Mouse (Mus musculus) midbrain, postnatal 0 days (tissue): Measurements from ENCODE around the gene Tspear. TPM values are rescaled to one million over a fixed set of nuclear protein-coding genes. Genes with fewer than 3 reads are reported as not detected.
"Not testable (repeated sequence)": the region's sequence is repeated elsewhere in the genome, so short reads cannot be mapped to it uniquely, and the experiment has no call there.

ENCODE experiments used
- ATAC-seq: fragments of 200-750 bp; cut with Nextera tagmentation; 2 replicates; pipeline ENCODE4 v1.8.0; 2017; ENCODE audit warnings: moderate number of reproducible peaks, mild to moderate bottlenecking, moderate TSS enrichment, moderate library complexity; ENCODE audit not compliant: low FRiP score
- DNase-seq: peaks from one replicate; pipeline ENCODE4 v3.0.0-alpha.2; 2015; ENCODE audit warnings: low spot score
- H3K27ac ChIP-seq: fragments of 300-500 bp; sonication (generic); 2 replicates; pipeline ENCODE4 v1.5.1; 2014; ENCODE audit warnings: low read depth, mild to moderate bottlenecking, low read length, mixed read lengths
- H3K27me3 ChIP-seq: fragments of 300-500 bp; sonication (generic); 2 replicates; pipeline ENCODE4 v1.6.1; 2014; ENCODE audit warnings: low read length, control low read depth, mixed read lengths; ENCODE audit not compliant: insufficient read depth
- H3K36me3 ChIP-seq: fragments of 300-500 bp; sonication (generic); 2 replicates; pipeline ENCODE4 v1.6.1; 2014; ENCODE audit warnings: low read length, control low read depth, mixed read lengths; ENCODE audit not compliant: insufficient read depth
- H3K4me1 ChIP-seq: fragments of 300-500 bp; sonication (generic); 2 replicates; pipeline ENCODE4 v1.6.1; 2014; ENCODE audit warnings: mild to moderate bottlenecking, control low read depth, antibody characterized with exemption, low read length, mixed read lengths; ENCODE audit not compliant: insufficient read depth
- H3K4me2 ChIP-seq: fragments of 300-500 bp; sonication (generic); 2 replicates; pipeline ENCODE4 v1.6.1; 2014; ENCODE audit warnings: low read depth, mild to moderate bottlenecking, low read length, mixed read lengths; ENCODE audit not compliant: poor library complexity, severe bottlenecking
- H3K4me3 ChIP-seq: fragments of 300-500 bp; sonication (generic); 2 replicates; pipeline ENCODE4 v1.5.1; 2014; ENCODE audit warnings: low read depth, mild to moderate bottlenecking, low read length, moderate library complexity
- H3K9ac ChIP-seq: fragments of 300-500 bp; sonication (generic); replicated peaks from 2 replicates; pipeline ENCODE4 v1.6.1; 2014; ENCODE audit warnings: mild to moderate bottlenecking, low read length, moderate library complexity, mixed read lengths; ENCODE audit not compliant: poor library complexity, severe bottlenecking
- H3K9me3 ChIP-seq: fragments of 300-500 bp; sonication (generic); 2 replicates; pipeline ENCODE4 v1.6.1; 2016; ENCODE audit warnings: low read length, control low read depth
- CTCF ChIP-seq: IDR thresholded peaks from 2 replicates; pipeline ENCODE4 v1.5.1; 2016; ENCODE audit warnings: antibody characterized with exemption, mild to moderate bottlenecking
- WGBS: fragments of 180-500 bp; shearing (Covaris S2); extraction: QIAGEN DNeasy Blood & Tissue Kit; methylation state at CpG from one replicate; pipeline ENCODE4 v1.1.7; 2014; 5-methylcytosine and 5-hydroxymethylcytosine counted together
- polyA plus RNA-seq: library from polyadenylated mRNA; unstranded; fragments of >200 nt; fragmentation: Nextera tagmentation; extraction: Ambion mirVana; gene quantifications from 2 replicates; pipeline ENCODE4 v1.2.1, GENCODE M21; 2015
- total RNA-seq: library from RNA; depleted of rRNA; stranded (reverse); fragments of >200 nt; gene quantifications from 2 replicates; pipeline ENCODE4 v1.2.3, GENCODE M21; 2014

The Tspear gene
- total and polyA plus RNA-seq, 2 experiments from 2014 or later: 0.63 to 1.5 TPM

DNA sequence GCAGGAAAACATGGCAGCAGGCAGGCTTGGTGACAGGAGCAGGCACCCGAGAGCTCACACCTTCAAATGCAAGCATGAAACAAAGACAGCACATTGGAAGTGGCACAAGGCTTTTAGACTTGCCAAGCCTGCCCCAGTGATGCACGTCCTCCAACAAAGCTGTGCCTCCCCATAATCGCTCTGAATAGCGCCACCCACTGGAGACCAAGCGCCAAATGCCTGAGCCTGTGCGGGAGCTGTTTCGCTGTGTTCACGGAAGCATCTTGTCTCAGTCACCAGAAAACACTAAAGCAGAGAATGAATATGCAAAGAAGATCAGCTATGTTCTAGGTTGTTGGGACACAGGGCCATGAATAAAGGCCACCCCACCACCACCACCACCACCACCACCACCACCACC lies 38.5 kb downstream of the Tspear start:
- DNase-seq (no peak), ATAC-seq (no peak)
- no peaks in the 10 kb centered on the region for H3K4me1 ChIP-seq
- no peak overlapping the region for H3K4me2 ChIP-seq
- H3K4me3 ChIP-seq: no peak overlapping the region
- H3K9me3 ChIP-seq: no peaks in the 10 kb centered on the region
- H3K27ac ChIP-seq: no peak overlapping the region
- WGBS: 73% methylated on average over 8 of the region's 8 CpGs
- no peak for TF ChIP-seq CTCF
- H3K36me3 ChIP-seq: no peaks in the 10 kb centered on the region
- H3K27me3 ChIP-seq: no peaks in the 10 kb centered on the region
- no peak overlapping the region for H3K9ac ChIP-seq

DNA sequence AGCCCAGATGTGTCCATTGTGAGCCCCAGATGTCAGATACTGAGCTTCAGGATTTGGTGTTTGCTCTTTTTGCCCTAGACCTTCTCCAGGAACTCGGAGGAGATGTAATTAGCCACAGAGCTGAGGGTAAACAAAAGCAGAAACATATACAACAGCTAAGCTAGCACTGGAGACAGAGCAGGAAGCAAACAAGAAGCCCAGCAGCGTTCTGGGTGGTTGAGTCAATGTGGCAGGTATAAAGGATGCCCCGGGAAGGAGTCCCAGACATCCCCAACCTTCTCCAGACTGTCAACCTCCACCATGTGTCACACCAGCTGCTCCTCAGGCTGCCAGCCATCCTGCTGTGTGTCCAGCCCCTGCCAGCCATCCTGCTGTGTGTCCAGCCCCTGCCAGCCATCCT lies 39.8 kb downstream of the Tspear start, which contains the start of gene Gm10100:
Gene Gm10100 (plus strand): TSS at position 301 of the 400 bp plus-strand sequence.
- TF ChIP-seq CTCF: no peak
- WGBS: 37% methylated on average over 3 of the region's 3 CpGs
- DNase-seq: no peak

DNA sequence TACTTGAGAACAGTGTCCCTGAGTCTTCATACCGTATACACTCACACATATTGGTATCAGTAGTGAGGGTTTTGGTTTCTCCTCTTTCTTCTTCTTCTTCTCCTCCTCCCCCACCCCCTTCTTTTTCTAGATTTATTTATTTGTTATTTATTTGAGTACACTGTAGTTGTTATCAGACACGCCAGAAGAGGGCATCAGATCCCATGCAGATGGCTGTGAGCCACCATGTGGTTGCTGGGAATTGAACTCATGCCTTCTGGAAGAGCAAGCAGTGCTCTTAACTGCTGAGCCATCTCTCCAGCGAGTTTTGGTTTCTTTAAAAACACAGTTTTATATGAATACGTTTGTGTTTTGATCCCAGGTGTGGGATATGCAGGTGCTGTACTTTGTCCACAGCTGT lies 41.9 kb downstream of the Tspear start:
- no peak overlapping the region for H3K9ac ChIP-seq
- H3K27me3 ChIP-seq: no peaks in the 10 kb centered on the region
- H3K9me3 ChIP-seq: no peaks in the 10 kb centered on the region
- no peak for DNase-seq
- no peak for ATAC-seq
- H3K4me1 ChIP-seq: no peaks in the 10 kb centered on the region
- no peak overlapping the region for H3K4me2 ChIP-seq
- no peaks in the 10 kb centered on the region for H3K36me3 ChIP-seq
- peak; percentile 41 for TF ChIP-seq CTCF
- H3K4me3 ChIP-seq: no peak overlapping the region
- WGBS: 71% methylated on average over 4 of the region's 4 CpGs
- H3K27ac ChIP-seq: no peak overlapping the region

More for the DNA sequence above, 39.8 kb downstream of the Tspear start, which contains the start of gene Gm10100:
- Histone ChIP-seq H3K4me1 (no peaks in the 10 kb centered on the region), H3K9me3 (no peaks in the 10 kb centered on the region), H3K36me3 (no peaks in the 10 kb centered on the region), H3K4me3 (no peak within 1 kb of the TSS), H3K27me3 (no peaks in the 10 kb centered on the region), H3K27ac (no peak within 1 kb of the TSS), H3K9ac (no peak within 1 kb of the TSS), H3K4me2 (no peak within 1 kb of the TSS)
- no peak for ATAC-seq

DNA sequence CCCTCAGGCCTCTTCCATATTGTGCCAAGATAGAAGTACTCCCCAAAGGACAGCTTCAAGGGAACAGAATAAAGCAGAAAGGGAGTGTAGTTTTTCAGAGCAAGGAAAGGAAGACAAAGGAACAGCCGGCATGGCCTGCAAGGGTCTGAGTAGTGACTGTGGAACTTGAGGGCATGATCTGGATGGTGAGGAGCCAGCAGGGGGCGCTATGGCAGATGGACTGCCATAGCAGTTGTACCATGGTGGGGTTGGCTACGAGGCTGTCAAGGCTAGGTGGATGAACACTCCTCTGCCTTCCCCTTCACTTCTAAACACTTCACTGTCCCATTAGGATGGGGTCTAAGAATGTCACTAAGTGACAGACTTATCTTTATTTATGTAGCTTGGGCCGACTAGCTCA lies 42.9 kb downstream of the Tspear start:
- 57% methylated on average over 4 of the region's 4 CpGs for WGBS
- no peaks in the 10 kb centered on the region for H3K36me3 ChIP-seq
- DNase-seq: no peak

DNA sequence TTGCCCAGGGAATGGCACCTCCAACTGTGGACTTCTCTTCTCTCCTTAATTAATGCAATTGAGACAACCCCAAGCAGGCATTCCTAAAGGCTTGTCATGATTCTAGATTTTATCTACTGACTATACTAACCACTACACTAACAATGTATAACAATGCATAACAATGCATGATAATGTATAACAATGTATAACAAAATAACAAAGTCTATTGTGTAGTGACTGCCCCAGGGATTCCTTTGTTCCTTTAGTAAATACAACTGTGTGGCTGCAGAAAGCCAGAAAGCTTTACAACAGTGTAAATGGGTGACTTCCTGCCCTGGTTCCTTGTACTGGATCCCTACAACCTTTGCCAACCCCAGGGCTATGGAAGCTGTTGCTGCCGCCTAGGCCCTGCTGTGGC lies 49.6 kb downstream of the Tspear start:
- TF ChIP-seq CTCF: no peak
- ATAC-seq (no peak), DNase-seq (no peak)
- Histone ChIP-seq H3K27me3 (no peaks in the 10 kb centered on the region), H3K36me3 (no peaks in the 10 kb centered on the region), H3K4me1 (no peaks in the 10 kb centered on the region), H3K9ac (no peak overlapping the region), H3K9me3 (no peaks in the 10 kb centered on the region), H3K27ac (no peak overlapping the region), H3K4me3 (no peak overlapping the region), H3K4me2 (no peak overlapping the region)
- 93% methylated on average over 1 of the region's 1 CpGs for WGBS

More for the DNA sequence above, 42.9 kb downstream of the Tspear start:
- Histone ChIP-seq H3K4me2 (no peak overlapping the region), H3K4me1 (no peaks in the 10 kb centered on the region), H3K9me3 (no peaks in the 10 kb centered on the region), H3K27ac (no peak overlapping the region), H3K27me3 (no peaks in the 10 kb centered on the region), H3K4me3 (no peak overlapping the region), H3K9ac (no peak overlapping the region)
- ATAC-seq: no peak
- TF ChIP-seq CTCF: peak; percentile 46

DNA sequence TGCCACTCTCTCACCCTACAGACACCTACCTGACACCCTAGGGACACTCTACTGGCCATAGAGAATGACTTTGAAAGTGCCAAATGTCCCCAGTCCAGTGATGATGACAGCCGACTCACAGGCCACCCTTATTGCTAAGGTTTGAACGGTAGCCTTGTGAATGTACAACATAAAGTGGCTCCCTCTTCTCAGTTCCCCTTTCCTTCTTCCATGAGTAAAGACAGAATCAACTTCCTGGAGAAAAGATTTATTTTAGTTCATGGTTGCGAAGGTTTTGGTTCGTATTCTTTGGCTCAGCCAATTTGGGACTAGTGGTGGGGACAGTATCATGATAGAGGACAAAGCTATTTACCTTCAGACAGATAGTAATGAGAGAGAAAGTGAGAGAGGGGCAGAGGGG lies 52.6 kb downstream of the Tspear start:
- H3K4me1 ChIP-seq: no peaks in the 10 kb centered on the region
- DNase-seq (no peak), ATAC-seq (no peak)
- H3K9ac ChIP-seq: no peak overlapping the region
- WGBS: 93% methylated on average over 4 of the region's 4 CpGs
- no peak overlapping the region for H3K27ac ChIP-seq
- H3K27me3 ChIP-seq: no peaks in the 10 kb centered on the region
- no peaks in the 10 kb centered on the region for H3K36me3 ChIP-seq
- no peak overlapping the region for H3K4me3 ChIP-seq
- H3K9me3 ChIP-seq: no peaks in the 10 kb centered on the region
- H3K4me2 ChIP-seq: no peak overlapping the region
- no peak for TF ChIP-seq CTCF

DNA sequence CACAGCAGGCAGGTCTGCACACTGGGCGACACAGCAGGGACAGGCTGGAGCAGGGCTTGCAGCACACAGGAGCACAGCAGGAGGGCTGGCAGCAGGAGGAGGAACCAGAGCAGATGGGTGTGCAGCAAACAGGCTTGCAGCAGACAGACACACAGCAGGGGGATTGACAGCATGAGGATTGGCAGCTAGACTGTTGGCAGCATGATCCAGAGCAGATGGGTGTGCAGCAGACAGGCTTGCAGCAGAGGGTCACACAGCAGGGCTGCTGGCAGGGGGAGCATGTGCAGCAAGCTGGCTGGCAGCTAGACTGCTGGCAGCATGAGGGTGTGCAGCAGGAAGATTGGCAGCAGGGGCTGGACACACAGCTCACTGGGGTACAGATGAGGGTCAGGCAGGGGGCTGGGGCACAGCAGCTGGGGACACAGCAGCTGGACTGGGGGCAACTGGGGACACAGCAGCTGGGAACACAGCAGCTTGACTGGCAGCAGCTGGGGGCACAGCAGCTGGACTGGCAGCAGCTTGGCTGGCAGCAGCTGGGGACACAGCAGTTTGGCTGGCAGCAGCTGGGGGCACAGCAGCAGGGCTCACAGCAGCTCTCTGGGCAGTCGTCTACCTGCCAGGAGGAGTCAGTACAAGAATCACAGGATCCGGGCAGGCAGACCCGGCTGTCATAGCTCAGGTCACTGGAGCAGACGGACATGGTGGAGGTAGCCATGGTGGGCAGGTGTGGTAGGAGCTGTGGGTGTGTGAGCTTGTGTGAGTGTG lies 55.7 kb downstream of the Tspear start, which contains the start of gene Gm18596:
Gene Gm18596 (minus strand): TSS at position 715 of the 765 bp plus-strand sequence.
- DNase-seq, H3K4me1 ChIP-seq, H3K9ac ChIP-seq, H3K4me2 ChIP-seq, H3K9me3 ChIP-seq, H3K4me3 ChIP-seq, H3K27me3 ChIP-seq, ATAC-seq, H3K27ac ChIP-seq, H3K36me3 ChIP-seq: not testable (repeated sequence)
- WGBS: 55% methylated on average over 4 of the region's 5 CpGs

DNA sequence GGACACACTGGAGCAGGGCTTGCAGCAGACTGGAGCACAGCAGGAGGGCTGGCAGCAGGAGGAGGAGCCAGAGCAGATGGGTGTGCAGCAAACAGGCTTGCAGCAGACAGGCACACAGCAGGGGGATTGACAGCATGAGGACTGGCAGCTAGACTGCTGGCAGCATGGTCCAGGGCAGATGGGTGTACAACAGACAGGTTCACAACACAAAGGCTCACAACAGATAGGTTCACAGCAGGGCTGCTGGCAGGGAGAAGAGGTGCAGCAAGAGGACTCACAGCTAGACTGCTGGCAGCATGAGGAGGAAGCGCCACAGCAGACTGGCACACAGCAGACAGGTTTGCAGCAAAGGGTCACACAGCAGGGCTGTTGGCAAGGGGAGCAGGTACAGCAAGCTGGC lies 64.3 kb downstream of the Tspear start:
- not testable (repeated sequence) for DNase-seq, H3K4me2 ChIP-seq, H3K9me3 ChIP-seq, H3K27me3 ChIP-seq, H3K9ac ChIP-seq, H3K27ac ChIP-seq, ATAC-seq, H3K4me3 ChIP-seq, H3K36me3 ChIP-seq, H3K4me1 ChIP-seq
- WGBS: 63% methylated on average over 1 of the region's 1 CpGs

DNA sequence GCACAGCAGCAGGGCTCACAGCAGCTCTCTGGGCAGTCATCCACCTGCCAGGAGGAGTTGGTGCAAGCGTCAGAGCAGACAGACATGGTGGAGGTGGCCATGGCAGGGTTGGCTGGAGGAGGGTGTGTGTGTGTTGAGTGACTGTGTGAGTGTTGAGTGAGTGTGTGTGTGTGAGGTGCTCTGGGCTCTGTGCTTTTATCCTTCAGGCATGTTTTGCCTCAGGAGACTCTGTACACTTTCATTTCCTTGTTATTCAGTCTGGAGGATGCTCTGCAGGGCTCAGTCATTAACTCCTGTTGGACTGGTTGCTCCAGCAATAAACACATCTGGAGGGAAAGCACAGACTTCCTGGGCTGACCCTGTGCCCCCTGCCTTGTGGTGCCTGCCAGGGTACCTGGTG lies 64.9 kb downstream of the Tspear start, which contains the start of gene Gm9736:
Gene Gm9736 (minus strand): TSS at position 101 of the 400 bp plus-strand sequence.
- H3K4me1 ChIP-seq, H3K27me3 ChIP-seq, H3K4me3 ChIP-seq, H3K9me3 ChIP-seq, H3K4me2 ChIP-seq, DNase-seq, ATAC-seq, H3K27ac ChIP-seq, H3K36me3 ChIP-seq, H3K9ac ChIP-seq: not testable (repeated sequence)
- WGBS: 44% methylated on average over 1 of the region's 1 CpGs
